Mouse (Mus musculus): Measurements from ENCODE around the gene Agr3. TPM values are rescaled to one million over a fixed set of nuclear protein-coding genes. Genes with fewer than 3 reads are reported as not detected.

Gene Agr3
- polyA plus RNA-seq, 1 experiment from 2014 or later = 5.7 TPM

DNA sequence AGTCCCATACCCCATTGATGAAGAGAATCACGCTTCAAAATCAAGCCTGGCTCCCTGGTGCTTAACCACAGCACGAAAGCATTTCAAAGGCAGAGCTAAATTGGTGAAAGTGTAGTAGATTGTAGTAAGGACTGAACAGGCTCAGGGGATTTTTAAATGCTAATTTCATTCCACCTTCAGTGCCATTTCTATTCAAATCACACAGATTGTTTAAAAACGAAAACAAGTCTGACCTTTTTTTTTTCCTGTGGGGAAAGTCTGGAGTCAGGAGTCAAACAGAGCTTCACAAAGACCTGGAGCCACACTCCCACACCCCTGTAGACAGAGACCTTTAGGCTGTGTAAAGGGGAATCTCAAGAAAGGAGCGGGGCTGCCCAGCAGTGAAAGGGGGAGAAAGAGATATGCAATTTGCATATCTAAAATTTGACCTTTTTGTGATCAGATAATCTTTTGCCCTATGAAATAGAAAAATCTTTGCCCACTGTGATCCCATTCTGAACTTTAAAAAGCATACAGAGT is 28.6 kb upstream of the Agr3 start:
- DNase-seq (ENCODE audit: low spot score) (no peak), ATAC-seq (no peak)
- Histone ChIP-seq H3K4me3 (ENCODE audit: low read depth, low read length) (peak overlapping the region; percentile 29; the same call in 1 of the 2 replicates), H3K27ac (ENCODE audit: low read length) (no peak overlapping the region), H3K9me3 (ENCODE audit: low read length) (no peaks in the 10 kb centered on the region), H3K4me2 (replicated peaks; ENCODE audit: low read depth, low read length) (peak overlapping the region; percentile 49), H3K27me3 (replicated peaks; ENCODE audit: insufficient read depth, low read length) (no peaks in the 10 kb centered on the region), H3K4me1 (ENCODE audit: insufficient read depth, low read depth, low read length) (no peaks in the 10 kb centered on the region), H3K9ac (replicated peaks; ENCODE audit: low read depth) (0 out of 2 replicates have a peak overlapping the region, but pooled peaks have one; percentile 6), H3K36me3 (ENCODE audit: insufficient read depth, low read length) (no peaks in the 10 kb centered on the region)
- TF ChIP-seq EP300 (IDR thresholded peaks at IDR 0.05) (no peak), CTCF (IDR thresholded peaks at IDR 0.05) (no peak)
- 46% methylated on average over 4 of the region's 4 CpGs for WGBS

DNA sequence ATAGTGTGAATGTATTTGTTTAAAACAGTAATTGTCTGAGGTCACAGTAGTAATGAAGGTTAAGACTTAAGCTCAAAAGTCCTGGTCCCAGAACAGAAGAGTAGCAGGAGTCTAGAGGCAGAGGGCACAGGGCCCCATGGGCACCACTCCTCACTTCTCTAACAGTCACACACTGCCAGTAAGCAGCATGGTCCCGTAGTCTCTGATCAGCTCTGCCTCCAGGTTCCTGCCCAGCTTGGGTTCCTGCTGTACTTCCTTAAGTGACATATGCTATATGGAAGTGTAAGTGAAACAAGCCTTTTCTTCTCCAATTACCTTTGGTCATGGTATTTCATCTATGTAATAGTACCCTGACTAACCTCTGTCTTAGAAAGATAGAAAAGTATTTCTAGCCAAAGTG is 14.8 kb upstream of the Agr3 start:
- H3K36me3 ChIP-seq (ENCODE audit: insufficient read depth, low read length) = no peaks in the 10 kb centered on the region
- no peak overlapping the region for H3K9ac ChIP-seq (replicated peaks; ENCODE audit: low read depth)
- DNase-seq (ENCODE audit: low spot score) (no peak), ATAC-seq (no peak)
- no peaks in the 10 kb centered on the region for H3K4me1 ChIP-seq (ENCODE audit: insufficient read depth, low read depth, low read length)
- TF ChIP-seq EP300 (IDR thresholded peaks at IDR 0.05) = no peak
- TF ChIP-seq CTCF (IDR thresholded peaks at IDR 0.05) = no peak
- no peak overlapping the region for H3K27ac ChIP-seq (ENCODE audit: low read length)
- 71% methylated on average over 1 of the region's 1 CpGs for whole genome bisulfite sequencing
- H3K9me3 ChIP-seq (ENCODE audit: low read length) = no peaks in the 10 kb centered on the region
- H3K4me2 ChIP-seq (replicated peaks; ENCODE audit: low read depth, low read length) = no peak overlapping the region
- H3K27me3 ChIP-seq (replicated peaks; ENCODE audit: insufficient read depth, low read length) = no peaks in the 10 kb centered on the region
- H3K4me3 ChIP-seq (ENCODE audit: low read depth, low read length) = no peak overlapping the region

DNA sequence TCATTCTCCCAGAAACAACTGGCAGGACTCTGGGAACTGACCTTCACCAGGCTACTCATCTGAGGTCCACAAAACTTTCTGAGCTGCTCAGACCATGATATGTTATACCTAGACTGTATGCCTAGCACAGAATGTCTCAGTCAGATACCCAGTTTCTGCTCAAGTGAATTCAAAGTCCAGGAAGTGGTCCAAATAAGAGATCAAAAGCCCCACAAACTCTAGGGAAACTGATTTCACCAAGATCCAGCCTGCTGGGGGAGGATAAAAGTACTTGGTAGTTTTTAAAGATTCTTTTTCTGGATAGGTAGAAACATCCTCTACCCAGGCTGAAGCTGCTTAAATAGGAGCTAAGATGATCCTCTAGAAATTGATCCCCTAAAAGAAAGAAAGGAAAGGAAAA is 9.6 kb upstream of the Agr3 start:
- DNase-seq (ENCODE audit: low spot score) = no peak
- TF ChIP-seq EP300 (IDR thresholded peaks at IDR 0.05) (no peak), CTCF (IDR thresholded peaks at IDR 0.05) (no peak)

DNA sequence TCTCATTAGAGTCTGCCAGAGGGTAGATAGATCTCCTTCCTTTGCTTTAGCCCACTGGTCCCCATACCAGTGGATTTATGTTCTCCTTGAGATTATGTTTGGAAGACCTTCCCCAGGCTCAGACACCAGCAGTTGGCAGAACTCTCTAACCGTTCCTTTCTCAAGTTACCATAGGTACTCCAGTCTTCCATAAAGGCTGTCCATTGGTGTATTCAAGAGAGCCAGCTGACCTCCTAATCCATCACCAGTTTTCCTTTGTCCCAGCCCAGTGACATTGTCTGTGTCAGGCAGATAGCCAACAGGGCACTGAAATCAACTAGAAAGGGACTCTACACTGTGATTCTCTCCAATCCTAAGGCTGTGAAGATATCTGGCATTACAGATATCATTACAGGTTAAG is 9.0 kb upstream of the Agr3 start:
- DNase-seq (ENCODE audit: low spot score) (no peak), ATAC-seq (no peak)
- Histone ChIP-seq H3K4me3 (ENCODE audit: low read depth, low read length) (no peak overlapping the region), H3K27ac (ENCODE audit: low read length) (no peak overlapping the region), H3K9me3 (ENCODE audit: low read length) (no peaks in the 10 kb centered on the region), H3K9ac (replicated peaks; ENCODE audit: low read depth) (no peak overlapping the region), H3K36me3 (ENCODE audit: insufficient read depth, low read length) (no peaks in the 10 kb centered on the region), H3K27me3 (replicated peaks; ENCODE audit: insufficient read depth, low read length) (no peaks in the 10 kb centered on the region), H3K4me1 (ENCODE audit: insufficient read depth, low read depth, low read length) (no peaks in the 10 kb centered on the region), H3K4me2 (replicated peaks; ENCODE audit: low read depth, low read length) (no peak overlapping the region)
- 52% methylated on average over 1 of the region's 1 CpGs for WGBS
- no peak for TF ChIP-seq EP300 (IDR thresholded peaks at IDR 0.05)
- no peak for TF ChIP-seq CTCF (IDR thresholded peaks at IDR 0.05)

More for the DNA sequence above, 9.6 kb upstream of the Agr3 start:
- no peaks in the 10 kb centered on the region for H3K36me3 ChIP-seq (ENCODE audit: insufficient read depth, low read length)
- no peak overlapping the region for H3K4me2 ChIP-seq (replicated peaks; ENCODE audit: low read depth, low read length)
- no peak overlapping the region for H3K9ac ChIP-seq (replicated peaks; ENCODE audit: low read depth)
- ATAC-seq = no peak
- H3K4me1 ChIP-seq (ENCODE audit: insufficient read depth, low read depth, low read length) = no peaks in the 10 kb centered on the region
- H3K9me3 ChIP-seq (ENCODE audit: low read length) = no peaks in the 10 kb centered on the region
- H3K27ac ChIP-seq (ENCODE audit: low read length) = no peak overlapping the region
- H3K27me3 ChIP-seq (replicated peaks; ENCODE audit: insufficient read depth, low read length) = no peaks in the 10 kb centered on the region
- H3K4me3 ChIP-seq (ENCODE audit: low read depth, low read length) = no peak overlapping the region

DNA sequence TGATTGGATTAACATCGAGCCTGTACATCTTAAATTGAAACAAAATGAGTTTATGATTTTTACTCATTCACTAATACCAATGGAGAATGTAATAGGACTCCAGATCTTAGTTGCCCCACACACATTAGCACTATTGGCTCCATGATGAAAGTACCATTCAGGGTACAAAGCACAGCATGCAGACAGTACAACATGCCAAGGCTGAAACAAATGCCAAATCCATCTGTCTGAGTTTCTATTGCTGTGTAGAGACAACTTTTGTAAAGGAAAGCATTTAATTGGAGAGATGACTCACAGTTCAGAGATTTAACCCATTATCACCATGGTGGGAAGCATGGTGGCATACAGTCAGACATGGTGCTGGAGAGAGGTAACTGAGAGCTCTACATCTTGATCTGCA is 7.4 kb upstream of the Agr3 start:
- H3K9me3 ChIP-seq (ENCODE audit: low read length) = no peaks in the 10 kb centered on the region
- H3K4me2 ChIP-seq (replicated peaks; ENCODE audit: low read depth, low read length) = no peak overlapping the region
- H3K9ac ChIP-seq (replicated peaks; ENCODE audit: low read depth) = no peak overlapping the region
- H3K27ac ChIP-seq (ENCODE audit: low read length) = no peak overlapping the region
- H3K4me3 ChIP-seq (ENCODE audit: low read depth, low read length) = no peak overlapping the region
- no peaks in the 10 kb centered on the region for H3K27me3 ChIP-seq (replicated peaks; ENCODE audit: insufficient read depth, low read length)
- H3K36me3 ChIP-seq (ENCODE audit: insufficient read depth, low read length) = no peaks in the 10 kb centered on the region
- WGBS = 80% methylated on average over 1 of the region's 1 CpGs
- no peak for DNase-seq (ENCODE audit: low spot score)
- ATAC-seq = no peak
- no peak for TF ChIP-seq CTCF (IDR thresholded peaks at IDR 0.05)
- TF ChIP-seq EP300 (IDR thresholded peaks at IDR 0.05) = no peak
- H3K4me1 ChIP-seq (ENCODE audit: insufficient read depth, low read depth, low read length) = no peaks in the 10 kb centered on the region

DNA sequence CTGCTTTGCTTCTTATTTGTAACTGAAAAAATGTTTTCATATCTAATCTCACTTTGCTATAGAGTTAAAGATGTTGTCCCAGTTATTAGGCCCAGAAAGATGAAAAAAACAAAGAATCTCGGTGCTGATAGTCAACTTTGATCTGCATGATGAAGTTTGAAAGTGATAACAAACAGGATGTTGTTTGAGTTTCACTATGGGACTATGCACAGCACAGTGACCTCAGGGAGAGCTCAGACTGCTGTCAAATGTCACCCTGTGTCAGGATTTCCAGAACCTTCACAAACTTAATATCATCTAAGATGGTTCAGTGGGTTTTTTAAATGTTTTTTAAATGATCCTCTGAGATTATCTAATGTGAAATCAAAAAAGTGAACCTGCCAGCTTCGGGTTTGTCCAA is 2.4 kb downstream of the Agr3 start:
- H3K9me3 ChIP-seq (ENCODE audit: low read length) = no peaks in the 10 kb centered on the region
- H3K4me1 ChIP-seq (ENCODE audit: insufficient read depth, low read depth, low read length) = no peaks in the 10 kb centered on the region
- H3K4me2 ChIP-seq (replicated peaks; ENCODE audit: low read depth, low read length) = no peak overlapping the region
- no peak for TF ChIP-seq EP300 (IDR thresholded peaks at IDR 0.05)
- no peak for TF ChIP-seq CTCF (IDR thresholded peaks at IDR 0.05)
- WGBS = 49% methylated on average over 2 of the region's 2 CpGs
- H3K9ac ChIP-seq (replicated peaks; ENCODE audit: low read depth) = no peak overlapping the region
- H3K27ac ChIP-seq (ENCODE audit: low read length) = no peak overlapping the region
- DNase-seq (ENCODE audit: low spot score) (no peak), ATAC-seq (no peak)
- no peaks in the 10 kb centered on the region for H3K36me3 ChIP-seq (ENCODE audit: insufficient read depth, low read length)
- H3K4me3 ChIP-seq (ENCODE audit: low read depth, low read length) = no peak overlapping the region
- H3K27me3 ChIP-seq (replicated peaks; ENCODE audit: insufficient read depth, low read length) = no peaks in the 10 kb centered on the region

DNA sequence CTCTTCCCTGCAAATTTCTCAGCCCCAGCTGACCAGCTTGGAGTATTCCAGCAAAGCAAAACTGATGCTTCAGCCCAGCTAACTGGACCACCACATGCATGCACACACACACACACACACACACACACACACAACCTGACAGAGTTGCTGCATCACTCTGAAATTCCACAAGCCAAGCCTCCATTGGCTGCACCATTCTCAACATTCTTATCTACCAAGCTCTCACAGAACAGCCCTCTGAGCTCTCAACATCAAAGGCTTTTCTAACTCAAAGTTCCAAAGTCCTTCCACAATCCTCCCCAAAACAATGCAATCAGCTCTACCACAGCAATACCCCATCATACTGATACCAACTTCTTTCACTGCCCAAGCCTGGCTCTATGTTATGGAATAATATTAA is 7.4 kb downstream of the Agr3 start:
- DNase-seq (ENCODE audit: low spot score) = no peak
- Histone ChIP-seq H3K4me2 (replicated peaks; ENCODE audit: low read depth, low read length) (no peak overlapping the region), H3K9me3 (ENCODE audit: low read length) (no peaks in the 10 kb centered on the region), H3K27me3 (replicated peaks; ENCODE audit: insufficient read depth, low read length) (no peaks in the 10 kb centered on the region), H3K4me1 (ENCODE audit: insufficient read depth, low read depth, low read length) (no peaks in the 10 kb centered on the region), H3K9ac (replicated peaks; ENCODE audit: low read depth) (no peak overlapping the region), H3K27ac (ENCODE audit: low read length) (no peak overlapping the region), H3K36me3 (ENCODE audit: insufficient read depth, low read length) (no peaks in the 10 kb centered on the region), H3K4me3 (ENCODE audit: low read depth, low read length) (no peak overlapping the region)
- ATAC-seq = no peak
- TF ChIP-seq CTCF (IDR thresholded peaks at IDR 0.05) (no peak), EP300 (IDR thresholded peaks at IDR 0.05) (no peak)

All from lung, postnatal 0 days (tissue).